Mouse (Mus musculus) hindbrain, embryonic 14.5 days (tissue): ENCODE measurements at regions not wholly inside any gene's neighbourhood (a gene's known extent, or its start where the extent isn't known, plus 50 kb on each side); places are given as distances from the start of the nearest gene placed in this dataset.

Source experiments
- ATAC-seq: fragments of 200-750 bp; cut with Nextera tagmentation; 2 replicates; pipeline ENCODE4 v1.8.0; 2017; ENCODE audit warnings: moderate number of reproducible peaks, mild to moderate bottlenecking, moderate TSS enrichment, moderate library complexity; ENCODE audit not compliant: low FRiP score
- DNase-seq: peaks from one replicate; pipeline ENCODE4 v3.0.0-alpha.2; 2015; ENCODE audit warnings: low spot score
- H3K27ac ChIP-seq: fragments of 300-500 bp; sonication (generic); 2 replicates; pipeline ENCODE4 v1.5.1; 2014; ENCODE audit warnings: mild to moderate bottlenecking, moderate library complexity
- H3K27me3 ChIP-seq: fragments of 300-500 bp; sonication (generic); 2 replicates; pipeline ENCODE4 v1.6.1; 2014; ENCODE audit warnings: mild to moderate bottlenecking, low read length, mixed read lengths; ENCODE audit not compliant: control insufficient read depth, insufficient read depth
- H3K36me3 ChIP-seq: fragments of 300-500 bp; sonication (generic); replicated peaks from 2 replicates; pipeline ENCODE4 v1.6.1; 2014; ENCODE audit not compliant: control insufficient read depth, insufficient read depth
- H3K4me1 ChIP-seq: fragments of 300-500 bp; sonication (generic); replicated peaks from 2 replicates; pipeline ENCODE4 v1.6.1; 2014; ENCODE audit warnings: antibody characterized with exemption, low read length, mixed read lengths; ENCODE audit not compliant: control insufficient read depth, insufficient read depth
- H3K4me2 ChIP-seq: fragments of 300-500 bp; sonication (generic); replicated peaks from 2 replicates; pipeline ENCODE4 v1.6.1; 2014; ENCODE audit warnings: mild to moderate bottlenecking, moderate library complexity
- H3K4me3 ChIP-seq: fragments of 300-500 bp; sonication (generic); replicated peaks from 2 replicates; pipeline ENCODE4 v1.5.1; 2014; ENCODE audit warnings: mild to moderate bottlenecking, low read length
- H3K9ac ChIP-seq: fragments of 300-500 bp; sonication (generic); 2 replicates; pipeline ENCODE4 v1.6.1; 2014
- H3K9me3 ChIP-seq: fragments of 300-500 bp; sonication (generic); 2 replicates; pipeline ENCODE4 v1.6.1; 2016; ENCODE audit warnings: low read length; ENCODE audit not compliant: control insufficient read depth
- WGBS: fragments of 180-500 bp; shearing (Covaris S2); extraction: QIAGEN DNeasy Blood & Tissue Kit; methylation state at CpG from one replicate; pipeline ENCODE4 v1.1.7; 2014; 5-methylcytosine and 5-hydroxymethylcytosine counted together

- ATAC-seq (no peak), DNase-seq (no peak)
- Histone ChIP-seq H3K9ac (no peak overlapping the region), H3K27ac (no peak overlapping the region), H3K9me3 (no peaks in the 10 kb centered on the region), H3K36me3 (no peaks in the 10 kb centered on the region), H3K27me3 (no peaks in the 10 kb centered on the region), H3K4me1 (no peaks in the 10 kb centered on the region), H3K4me2 (no peak overlapping the region), H3K4me3 (no peak overlapping the region)
- WGBS: 73% methylated on average over 2 of the region's 2 CpGs
Measured at GRCm38 (mm10) chr16:79986746-79987145, 895.8 kb upstream of the Tmprss15 start.

DNA sequence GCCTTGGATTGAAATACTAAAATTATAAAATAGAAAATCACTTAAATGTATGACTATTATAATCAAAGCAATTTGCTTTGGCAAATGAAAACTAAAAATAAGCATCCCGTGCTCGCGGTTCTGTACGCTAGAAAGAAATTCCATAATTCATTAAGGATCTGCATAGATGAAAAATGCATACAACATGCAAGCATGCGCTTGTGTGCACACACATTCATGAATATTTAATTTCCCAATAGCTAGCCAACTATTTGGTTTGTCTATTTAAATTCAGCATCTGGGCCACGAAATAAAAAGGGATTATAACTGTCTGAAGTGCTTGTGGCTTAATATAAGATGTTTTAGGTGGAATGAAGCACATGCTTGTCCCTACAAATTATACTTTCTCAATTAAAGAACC lies 881.2 kb upstream of the Tmprss15 start:
- WGBS: 53% methylated on average over 6 of the region's 6 CpGs
- H3K27ac ChIP-seq: no peak overlapping the region
- H3K4me1 ChIP-seq: no peaks in the 10 kb centered on the region
- H3K4me3 ChIP-seq: no peak overlapping the region
- DNase-seq (no peak), ATAC-seq (peak; percentile 48; the same call in 1 of the 2 replicates)
- no peak overlapping the region for H3K4me2 ChIP-seq
- no peaks in the 10 kb centered on the region for H3K27me3 ChIP-seq
- no peaks in the 10 kb centered on the region for H3K36me3 ChIP-seq
- H3K9ac ChIP-seq: no peak overlapping the region
- no peaks in the 10 kb centered on the region for H3K9me3 ChIP-seq

DNA sequence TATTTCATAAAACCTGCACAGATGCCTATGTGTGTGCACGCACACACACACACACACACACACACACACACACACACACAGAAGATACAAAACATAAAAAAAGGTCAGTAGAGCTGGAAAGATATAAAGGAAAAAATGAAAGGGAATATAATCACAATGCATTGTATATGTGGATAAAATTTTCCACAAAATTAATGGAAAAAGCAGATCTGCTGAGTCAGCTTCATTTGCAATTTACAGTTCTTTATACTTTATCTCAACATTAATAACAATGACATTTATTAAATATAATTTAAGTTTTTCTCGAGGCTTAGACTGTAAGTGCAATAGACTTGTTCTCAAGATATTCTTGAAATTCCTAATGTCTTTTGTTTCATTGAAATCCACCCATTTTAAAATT lies 846.1 kb upstream of the Tmprss15 start:
- Histone ChIP-seq H3K27me3 (no peaks in the 10 kb centered on the region), H3K4me3 (no peak overlapping the region), H3K4me1 (no peaks in the 10 kb centered on the region), H3K9me3 (no peaks in the 10 kb centered on the region), H3K4me2 (no peak overlapping the region), H3K9ac (no peak overlapping the region), H3K27ac (no peak overlapping the region), H3K36me3 (no peaks in the 10 kb centered on the region)
- WGBS: 78% methylated on average over 2 of the region's 2 CpGs
- ATAC-seq (no peak), DNase-seq (no peak)

DNA sequence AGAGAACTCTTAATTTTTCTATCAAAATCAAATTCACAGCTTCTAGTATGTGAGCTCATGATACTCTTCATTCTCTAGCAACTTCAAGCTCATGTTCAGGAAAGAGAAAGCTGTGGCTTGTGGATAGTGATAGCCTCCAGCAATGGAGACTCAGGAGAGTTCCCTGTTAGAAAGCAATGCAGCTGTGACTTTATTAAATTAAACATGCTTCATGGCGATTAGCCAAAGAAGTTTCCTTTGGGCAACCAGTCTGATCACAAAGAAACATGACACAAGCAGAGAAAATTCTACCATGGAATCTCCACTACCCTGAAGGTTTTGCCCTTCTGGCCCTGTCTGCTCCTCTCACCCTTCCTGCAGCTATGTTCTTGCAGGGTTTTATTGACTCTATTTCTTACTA lies 816.2 kb upstream of the Tmprss15 start:
- H3K36me3 ChIP-seq: no peaks in the 10 kb centered on the region
- no peak overlapping the region for H3K9ac ChIP-seq
- no peaks in the 10 kb centered on the region for H3K4me1 ChIP-seq
- ATAC-seq (no peak), DNase-seq (no peak)
- no peak overlapping the region for H3K27ac ChIP-seq
- no peak overlapping the region for H3K4me2 ChIP-seq
- no peak overlapping the region for H3K4me3 ChIP-seq
- no peaks in the 10 kb centered on the region for H3K27me3 ChIP-seq
- no peaks in the 10 kb centered on the region for H3K9me3 ChIP-seq
- 55% methylated on average over 1 of the region's 1 CpGs for WGBS

- Histone ChIP-seq H3K9ac (no peak overlapping the region), H3K4me1 (no peaks in the 10 kb centered on the region), H3K27ac (no peak overlapping the region), H3K27me3 (no peaks in the 10 kb centered on the region), H3K4me3 (no peak overlapping the region), H3K9me3 (no peaks in the 10 kb centered on the region), H3K36me3 (no peaks in the 10 kb centered on the region), H3K4me2 (no peak overlapping the region)
- peak; percentile 65 for DNase-seq
- 76% methylated on average over 2 of the region's 2 CpGs for WGBS
- ATAC-seq: no peak
Measured at GRCm38 (mm10) chr16:79901467-79901866, 810.6 kb upstream of the Tmprss15 start.

DNA sequence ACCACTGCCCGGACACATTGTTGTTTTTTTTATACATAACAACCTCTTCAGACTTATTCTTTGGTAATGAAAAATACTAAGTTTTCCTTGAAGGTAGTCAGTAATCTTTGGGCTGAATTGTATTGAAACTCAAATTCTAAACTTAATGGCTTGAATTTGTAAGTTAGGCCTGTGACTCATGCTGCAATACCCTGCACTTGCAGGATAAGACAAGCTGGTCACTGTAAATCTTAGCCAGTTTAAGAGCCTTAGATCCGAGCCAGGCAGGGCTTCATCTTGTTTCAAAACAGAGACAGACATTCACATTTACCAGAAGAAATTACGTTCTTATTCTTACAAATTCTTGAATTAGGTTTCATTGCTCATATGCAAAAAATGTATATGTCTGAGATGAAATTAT lies 791.0 kb upstream of the Tmprss15 start:
- Histone ChIP-seq H3K27me3 (no peaks in the 10 kb centered on the region), H3K4me1 (no peaks in the 10 kb centered on the region), H3K4me3 (no peak overlapping the region), H3K36me3 (no peaks in the 10 kb centered on the region), H3K9me3 (no peaks in the 10 kb centered on the region), H3K4me2 (no peak overlapping the region), H3K27ac (no peak overlapping the region), H3K9ac (no peak overlapping the region)
- 82% methylated on average over 3 of the region's 3 CpGs for WGBS
- DNase-seq (no peak), ATAC-seq (no peak)

GRCm38 (mm10) chr16:79878063-79878462 lies 787.2 kb upstream of the Tmprss15 start:
- Histone ChIP-seq H3K9ac (no peak overlapping the region), H3K27me3 (no peaks in the 10 kb centered on the region), H3K27ac (no peak overlapping the region), H3K9me3 (no peaks in the 10 kb centered on the region), H3K36me3 (no peaks in the 10 kb centered on the region), H3K4me1 (no peaks in the 10 kb centered on the region), H3K4me2 (no peak overlapping the region), H3K4me3 (no peak overlapping the region)
- 87% methylated on average over 4 of the region's 4 CpGs for WGBS
- ATAC-seq: no peak
- no peak for DNase-seq

DNA sequence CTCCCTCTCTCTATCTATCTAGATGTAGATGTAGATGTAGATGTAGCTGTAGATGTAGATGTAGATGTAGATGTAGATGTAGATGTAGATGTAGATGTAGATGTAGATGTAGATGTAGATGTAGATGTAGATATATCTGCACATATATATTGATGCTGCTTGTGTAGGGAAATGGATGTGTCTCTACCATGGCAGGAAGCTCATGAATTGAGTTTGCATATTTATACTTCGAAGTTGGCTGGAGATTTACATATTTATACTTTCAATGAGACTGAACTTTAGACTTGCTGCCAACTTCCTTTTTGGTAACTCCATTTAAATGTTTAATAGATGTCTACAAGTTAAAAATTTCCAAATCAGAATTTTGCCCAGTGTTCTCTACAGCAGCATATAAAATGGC lies 785.9 kb upstream of the Tmprss15 start:
- Histone ChIP-seq H3K4me1 (no peaks in the 10 kb centered on the region), H3K27me3 (no peaks in the 10 kb centered on the region), H3K4me3 (no peak overlapping the region), H3K9me3 (no peaks in the 10 kb centered on the region), H3K9ac (no peak overlapping the region), H3K4me2 (no peak overlapping the region), H3K36me3 (no peaks in the 10 kb centered on the region), H3K27ac (no peak overlapping the region)
- ATAC-seq (no peak), DNase-seq (no peak)
- WGBS: 88% methylated on average over 1 of the region's 1 CpGs

DNA sequence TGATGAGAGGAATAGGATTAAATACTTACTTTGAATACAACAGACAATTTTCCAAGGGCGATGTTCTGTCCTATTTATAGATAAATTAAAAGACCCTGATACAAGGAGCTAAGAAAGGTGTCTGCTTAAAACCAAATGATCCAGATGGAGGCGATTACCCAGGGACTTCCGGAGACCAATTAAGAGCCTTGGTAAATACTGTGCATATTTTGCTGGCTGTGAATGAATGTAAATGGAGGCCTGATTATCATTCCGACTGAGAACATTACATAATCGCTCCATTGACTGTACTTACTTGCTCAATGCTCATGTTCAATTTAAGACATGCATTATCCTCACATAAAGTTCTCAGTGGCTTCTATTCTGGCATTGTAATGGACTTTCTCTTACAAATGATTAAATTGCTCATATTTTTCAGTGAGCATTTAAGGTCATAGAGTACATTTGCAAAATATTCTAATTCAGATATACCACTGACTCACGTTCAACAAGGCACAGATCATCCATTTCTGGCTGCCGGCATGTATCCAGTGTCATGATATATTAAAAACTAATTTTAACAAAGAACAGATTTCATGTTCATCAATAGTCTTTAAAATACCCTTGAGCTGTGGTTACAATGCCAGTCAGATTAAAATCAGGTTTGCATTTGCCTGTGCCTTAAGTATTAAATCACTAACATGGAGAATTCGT lies 779.8 kb upstream of the Tmprss15 start:
- 60% methylated on average over 8 of the region's 8 CpGs for WGBS
- Histone ChIP-seq H3K27ac (no peak overlapping the region), H3K4me3 (no peak overlapping the region), H3K4me1 (no peaks in the 10 kb centered on the region), H3K27me3 (no peaks in the 10 kb centered on the region), H3K9me3 (no peaks in the 10 kb centered on the region), H3K9ac (no peak overlapping the region), H3K4me2 (no peak overlapping the region), H3K36me3 (no peaks in the 10 kb centered on the region)
- DNase-seq (no peak), ATAC-seq (peak; percentile 72)

GRCm38 (mm10) chr16:79859540-79859939 lies 768.6 kb upstream of the Tmprss15 start:
- Histone ChIP-seq H3K4me1 (no peaks in the 10 kb centered on the region), H3K27me3 (no peaks in the 10 kb centered on the region), H3K9me3 (no peaks in the 10 kb centered on the region), H3K27ac (no peak overlapping the region), H3K4me3 (no peak overlapping the region), H3K9ac (no peak overlapping the region), H3K36me3 (no peaks in the 10 kb centered on the region), H3K4me2 (no peak overlapping the region)
- no peak for DNase-seq
- ATAC-seq: no peak
- WGBS: 77% methylated on average over 1 of the region's 1 CpGs
